Mouse (Mus musculus) ES-E14 (cell line): Measurements from ENCODE around the gene Sfrp2.

Source experiments
- MAFK ChIP-seq: IDR thresholded peaks from 2 replicates; pipeline ENCODE4 v1.6.1; 2014; ENCODE audit warnings: mild to moderate bottlenecking, low read depth, low read length, inconsistent platforms; ENCODE audit not compliant: insufficient read depth
- ZC3H11A ChIP-seq: IDR thresholded peaks from 2 replicates; pipeline ENCODE4 v1.6.1; 2012; ENCODE audit warnings: low read depth, mild to moderate bottlenecking, inconsistent platforms, low read length, borderline replicate concordance
- ZNF384 ChIP-seq: IDR thresholded peaks from 2 replicates; pipeline ENCODE4 v1.6.1; 2012; ENCODE audit warnings: low read depth, low read length, inconsistent platforms

GRCm38 (mm10) chr3:83769036-83769410 lies 2.9 kb downstream of the Sfrp2 start:
- TF ChIP-seq ZNF384 (no peak), MAFK (no peak), ZC3H11A (no peak)
